Mouse (Mus musculus) small intestine, adult 2 months (tissue): ENCODE data around the gene Cdk2ap2.

Experiments
- CTCF ChIP-seq: fragments of 200-500 bp; IDR thresholded peaks from 2 replicates; pipeline ENCODE4 v1.5.1; 2012; ENCODE audit warnings: low read depth, mild to moderate bottlenecking, control low read depth, inconsistent platforms, low read length, moderate library complexity, mixed read lengths; ENCODE audit not compliant: insufficient replicate concordance, insufficient read length; ENCODE audit errors: extremely low read depth
- POLR2A ChIP-seq: fragments of 200-500 bp; IDR thresholded peaks from 2 replicates; pipeline ENCODE4 v1.6.1; 2012; ENCODE audit warnings: low read depth, mild to moderate bottlenecking, control low read depth, inconsistent platforms, low read length, moderate library complexity

DNA sequence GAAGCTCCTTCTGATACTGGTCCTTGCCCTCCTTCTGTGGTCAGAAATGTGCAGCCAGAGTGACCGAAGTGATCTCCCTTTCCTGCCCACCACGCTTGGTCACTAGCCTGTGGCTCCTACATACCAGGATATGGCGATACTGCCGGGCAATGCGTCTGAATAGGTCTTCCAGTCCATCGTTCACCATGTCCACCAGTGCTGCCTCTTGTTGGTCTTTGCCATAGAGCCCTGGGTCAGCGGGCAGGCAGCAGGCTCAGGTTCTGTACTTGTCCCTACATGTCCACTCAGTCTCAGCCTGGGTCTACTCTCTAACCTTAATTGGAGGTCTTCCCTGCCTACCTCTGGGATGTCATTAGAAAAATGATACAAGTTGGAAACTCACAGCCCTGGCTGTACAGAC, 39.0 kb upstream of the Cdk2ap2 start:
- TF ChIP-seq CTCF (no peak), POLR2A (no peak)
